Mouse (Mus musculus) gastrocnemius, postnatal 36 days (tissue): ENCODE measurements around the gene Olfr1313. TPM values are rescaled to one million over a fixed set of nuclear protein-coding genes. Genes with fewer than 3 reads are reported as not detected.
"Not testable (repeated sequence)": the region's sequence is repeated elsewhere in the genome, so short reads cannot be mapped to it uniquely, and the experiment has no call there.

Experiments
- DNase-seq, 2 experiments: peaks; one replicate each; pipeline ENCODE4 v3.0.0; 2022
- intact Hi-C: fragments of 180-260 bp; cut with DNase I; formaldehyde crosslinking; loops from one replicate; pipeline ENCODE4 v1.15.1; 2025
- long read RNA-seq, 2 experiments: library from polyadenylated mRNA; stranded (forward); transcript quantifications; one replicate each; pipeline ENCODE4 v2.0.0; 2021
- total RNA-seq, 2 experiments: library from RNA; stranded (reverse); gene quantifications; 2 replicates each; pipeline ENCODE4 v1.2.3; 2021

Olfr1313 gene
- total RNA-seq, result not detected
- long read RNA-seq, experiment 1, result 0 reads
- long read RNA-seq, experiment 2, result 0 reads

GRCm38 (mm10) chr2:112077743-112078142 is at the start of gene Olfr1313:
TSS of gene Olfr1313 (minus strand) at chr2:112077843.
- intact Hi-C loops, result no loop called here
- DNase-seq, result no peak

- intact Hi-C loops, result no loop called here
Measured at GRCm38 (mm10) chr2:112115340-112115739, 37.7 kb upstream of the Olfr1313 start, which contains the start of gene Olfr1315-ps1. TSS of gene Olfr1315-ps1 (minus strand) at chr2:112115440.

GRCm38 (mm10) chr2:112096681-112097080 is 19.0 kb upstream of the Olfr1313 start, which contains the start of gene Olfr1314:
TSS of gene Olfr1314 (minus strand) at chr2:112096781.
- intact Hi-C loops, result no loop called here
- DNase-seq, result no peak

More at GRCm38 (mm10) chr2:112115340-112115739, 37.7 kb upstream of the Olfr1313 start, which contains the start of gene Olfr1315-ps1:
- DNase-seq, result no peak

- no peak for DNase-seq
- intact Hi-C loops, result no loop called here
Measured at GRCm38 (mm10) chr2:112050138-112050537, 27.5 kb downstream of the Olfr1313 start, which contains the start of gene Olfr1312. TSS of gene Olfr1312 (minus strand) at chr2:112050238.

- intact Hi-C loops, DNase-seq: not testable (repeated sequence)
Measured at GRCm38 (mm10) chr2:112026971-112027370, 50.7 kb downstream of the Olfr1313 start.

- intact Hi-C loops, result no loop called here
- no peak for DNase-seq
Measured at GRCm38 (mm10) chr2:112024312-112024711, 53.3 kb downstream of the Olfr1313 start, which contains the start of gene Olfr1311. TSS of gene Olfr1311 (minus strand) at chr2:112024412.

Other genes with a start within 250 kb of the Olfr1313 start
- not detected for gene Olfr1305, start 200.7 kb downstream of the Olfr1313 start, total RNA-seq
- not detected for gene Olfr1306, start 161.6 kb downstream of the Olfr1313 start, total RNA-seq
- gene Olfr1307, start 128.4 kb downstream of the Olfr1313 start, total RNA-seq, result not detected
- not detected for gene Olfr1308, start 112.9 kb downstream of the Olfr1313 start, total RNA-seq
- gene Olfr1309, start 87.6 kb downstream of the Olfr1313 start, total RNA-seq, result not detected
- not detected for gene Olfr1310, start 65.1 kb downstream of the Olfr1313 start, total RNA-seq
- not detected for gene Olfr1311, start 53.4 kb downstream of the Olfr1313 start, total RNA-seq
- not detected for gene Olfr1312, start 27.6 kb downstream of the Olfr1313 start, total RNA-seq
- gene Olfr1314, start 18.9 kb upstream of the Olfr1313 start, total RNA-seq, result not detected
- gene Olfr1315-ps1, start 37.6 kb upstream of the Olfr1313 start, total RNA-seq, result not detected
- gene Olfr1316, start 57.1 kb upstream of the Olfr1313 start, total RNA-seq, result not detected
- not detected for gene Olfr1317, start 62.5 kb upstream of the Olfr1313 start, total RNA-seq
- not detected for gene Olfr1318, start 76.4 kb upstream of the Olfr1313 start, total RNA-seq
- 1 to 10 TPM in 1 of 2 experiments, under 1 TPM in 1; 0.69 to 1.0 TPM for gene Lpcat4, start 161.6 kb upstream of the Olfr1313 start, total RNA-seq
- gene Nutm1, start 181.4 kb upstream of the Olfr1313 start, total RNA-seq, result not detected
- gene Nop10, start 184.1 kb upstream of the Olfr1313 start, total RNA-seq, result 10 to 100 TPM; 46.2 to 50.4 TPM
- gene Slc12a6, start 188.0 kb upstream of the Olfr1313 start, total RNA-seq, result 10 to 100 TPM; 18.5 to 27.1 TPM
- gene Gm21985, start 188.5 kb upstream of the Olfr1313 start, total RNA-seq, result under 1 TPM in 1 of 2 experiments, not detected in 1; 0.44 TPM